Mouse (Mus musculus): Measurements from ENCODE around the gene Ott. TPM values are rescaled to one million over a fixed set of nuclear protein-coding genes. Genes with fewer than 3 reads are reported as not detected.
"Not testable (repeated sequence)": the region's sequence is repeated elsewhere in the genome, so short reads cannot be mapped to it uniquely, and the experiment has no call there.

Gene Ott
- total RNA-seq (2021): not detected in 2 replicates
- long read RNA-seq: 0 reads

GRCm38 (mm10) chrX:149073982-149074381, at the start of gene Ott:
Gene Ott (plus strand): TSS chrX:149074282.
- not testable (repeated sequence) for DNase-seq

Other genes with a start within 250 kb of the Ott start
- not detected in 2 replicates for gene Luzp4, start 216.6 kb upstream of the Ott start, total RNA-seq (2021)
- gene Gm15093, start 198.1 kb downstream of the Ott start, total RNA-seq (2021): not detected in 2 replicates

All from adrenal gland, postnatal 25 days (tissue).